ENCODE assay signal across 10 mouse cellular contexts in the genomic region with DNA sequence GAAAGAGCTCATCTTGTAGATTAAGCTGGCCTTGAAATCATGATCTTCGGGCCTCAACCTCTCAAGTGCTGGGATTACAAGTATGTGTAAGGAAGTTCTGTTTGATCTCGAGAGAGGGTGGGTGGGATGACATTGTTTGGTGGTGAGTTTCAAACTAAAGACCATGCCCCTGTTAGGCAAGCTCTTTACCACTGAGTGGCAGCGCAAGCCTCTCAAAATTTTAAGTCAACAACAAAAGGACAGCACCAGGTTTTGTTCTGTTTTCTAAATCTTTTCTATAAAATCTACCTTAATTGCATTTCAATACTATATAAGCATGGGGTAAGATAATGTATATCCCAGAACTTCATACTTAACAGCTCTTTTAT. TPM values are rescaled to one million over a fixed set of nuclear protein-coding genes. Genes with fewer than 3 reads are reported as not detected.
DNase-seq lines count a peak whose midpoint lies in the region; TF ChIP-seq lines count a peak whose summit lies in the region.
"Had no signal": no experiment of that assay in that cellular context is flagged by ENCODE, and none has a peak within 500 bp of the region (broad histone marks: within the 10 kb centered on the region; RNA-seq: fewer than 3 reads in every experiment).

No protein-coding gene starts in this region.

- 67% methylated on average over 3 of the region's 3 CpGs for WGBS in limb, embryonic 10.5 days

- peak; percentile 52 for TF ChIP-seq CTCF in layer of hippocampus, adult 2 months (conservative IDR thresholded peaks at IDR 0.05)

- no peaks in the 10 kb centered on the region for H3K27me3 ChIP-seq in limb, embryonic 10.5 days (ENCODE audit: low read depth, poor library complexity, severe bottlenecking)
- H3K27me3 ChIP-seq: embryonic facial prominence, embryonic 15.5 days had no signal

- no peaks in the 10 kb centered on the region for H3K36me3 ChIP-seq in limb, embryonic 10.5 days
- H3K36me3 ChIP-seq: embryonic facial prominence, embryonic 15.5 days had no signal

- no peak overlapping the region for H3K4me3 ChIP-seq in layer of hippocampus, adult 2 months
- H3K4me3 ChIP-seq in limb, embryonic 10.5 days: no peak overlapping the region
- H3K4me3 ChIP-seq: embryonic facial prominence, embryonic 15.5 days had no signal

- peak overlapping the region; percentile 65 for H3K27ac ChIP-seq in layer of hippocampus, adult 2 months
- H3K27ac ChIP-seq in limb, embryonic 10.5 days: no peak overlapping the region

- no peaks in the 10 kb centered on the region for H3K9me3 ChIP-seq in limb, embryonic 10.5 days (replicated peaks)
- H3K9me3 ChIP-seq: embryonic facial prominence, embryonic 15.5 days had no signal

- DNase-seq in embryo, embryonic 11 days: peak; percentile 30
- DNase-seq in embryo, embryonic 10 days (ENCODE audit: low spot score): no peak
- no peak for DNase-seq in layer of hippocampus, adult 2 months (ENCODE audit: low spot score in 2 of 2)
- no peak for DNase-seq in layer of hippocampus, postnatal 25 days (ENCODE audit: extremely low spot score in 1 of 2, low spot score in 1 of 2)
- DNase-seq in thymus, postnatal 25 days: peak; percentile 45
- no peak for DNase-seq in thymus, postnatal 36 days
- no peak for DNase-seq in right cerebral cortex, postnatal 25 days
- DNase-seq in limb, embryonic 10.5 days (ENCODE audit: low spot score): no peak
- DNase-seq: gastrocnemius, postnatal 10 days had no signal

- H3K4me1 ChIP-seq in limb, embryonic 10.5 days: no peaks in the 10 kb centered on the region

RNA-seq across cellular contexts. Expression of gene Tmem131, which starts 39.4 kb away (rescaled TPM):
- 10 to 100 TPM; 58.1 to 62.1 TPM for total RNA-seq in layer of hippocampus, adult 2 months (2021)
- 10 to 100 TPM; 48.4 to 61.9 TPM for total RNA-seq in layer of hippocampus, postnatal 25 days (2021)
- 13.4 and 13.8 TPM in 2 replicates for polyA plus RNA-seq in limb, embryonic 10.5 days (2016; fragmentation: Nextera tagmentation; extraction: Ambion mirVana)

Comparison
In these comparisons a context has a peak if more than half of its experiments do, and no peak if none do; other contexts are left out.
1. DNase-seq: peak in embryo, embryonic 11 days (single experiment) and thymus, postnatal 25 days (single experiment); none in embryo, embryonic 10 days (single experiment), layer of hippocampus, adult 2 months (0 of 2), layer of hippocampus, postnatal 25 days (0 of 2), thymus, postnatal 36 days (0 of 2), right cerebral cortex, postnatal 25 days (single experiment) and limb, embryonic 10.5 days (single experiment).